Mouse (Mus musculus) heart, postnatal 0 days (tissue): Measurements from ENCODE around the gene Rfc3.

Experiments used
- CTCF ChIP-seq: IDR thresholded peaks from 2 replicates; pipeline ENCODE4 v1.5.1; 2016; ENCODE audit warnings: antibody characterized with exemption, control low read depth, low read depth
- EP300 ChIP-seq: IDR thresholded peaks from 2 replicates; pipeline ENCODE4 v1.6.1; 2016; ENCODE audit warnings: antibody characterized with exemption, low read depth

GRCm38 (mm10) chr5:151651411-151651784, 356 bp upstream of the Rfc3 start:
- no peak for TF ChIP-seq CTCF
- no peak for TF ChIP-seq EP300
